Mouse (Mus musculus): ENCODE measurements around the gene Thpo. TPM values are rescaled to one million over a fixed set of nuclear protein-coding genes. Genes with fewer than 3 reads are reported as not detected.

Thpo gene
- total RNA-seq, 2 experiments from 2014 or later: 0.18 TPM; not detected in 1

DNA sequence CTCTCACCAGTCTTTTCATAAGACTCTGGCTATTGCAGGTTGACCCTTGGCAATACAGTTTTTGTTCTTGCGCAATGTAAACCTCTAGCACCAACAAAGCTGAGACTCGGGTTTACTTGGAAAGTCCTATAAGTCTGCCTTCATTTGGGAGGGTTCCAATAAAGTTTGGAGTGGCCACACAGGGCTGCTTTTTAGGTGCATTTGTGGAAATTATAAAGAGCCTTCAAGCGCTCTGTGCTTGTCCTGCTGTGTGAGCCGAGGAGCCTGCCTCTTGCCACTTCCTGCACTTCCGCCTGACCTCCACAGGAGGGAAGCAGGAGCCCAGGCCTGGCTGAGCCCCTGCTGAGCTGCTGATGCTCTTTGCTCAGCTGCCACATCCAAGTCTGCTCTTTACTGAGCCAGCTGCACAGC, 10.0 kb downstream of the Thpo start:
- peak; percentile 69 to 77 for DNase-seq

DNA sequence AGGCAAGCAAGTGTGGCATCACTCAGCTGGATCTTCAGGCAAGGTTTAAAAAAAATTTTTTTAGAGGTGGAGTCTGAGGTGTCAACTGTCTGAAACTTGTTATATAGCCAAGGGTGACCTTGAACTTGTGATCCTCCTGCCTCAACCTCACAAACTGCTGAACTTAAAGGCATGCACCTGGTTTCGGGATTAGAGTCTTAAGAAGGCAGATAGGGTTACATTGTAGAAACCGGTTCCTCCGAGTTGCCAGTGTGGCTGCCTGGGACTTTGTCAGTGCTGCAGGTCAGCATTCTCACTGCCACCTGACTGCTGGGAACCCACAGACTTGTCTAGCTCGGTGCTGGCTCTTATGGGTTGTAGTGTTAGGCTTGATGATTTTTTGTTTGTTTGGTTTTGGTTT, 11.1 kb downstream of the Thpo start:
- DNase-seq: no peak

DNA sequence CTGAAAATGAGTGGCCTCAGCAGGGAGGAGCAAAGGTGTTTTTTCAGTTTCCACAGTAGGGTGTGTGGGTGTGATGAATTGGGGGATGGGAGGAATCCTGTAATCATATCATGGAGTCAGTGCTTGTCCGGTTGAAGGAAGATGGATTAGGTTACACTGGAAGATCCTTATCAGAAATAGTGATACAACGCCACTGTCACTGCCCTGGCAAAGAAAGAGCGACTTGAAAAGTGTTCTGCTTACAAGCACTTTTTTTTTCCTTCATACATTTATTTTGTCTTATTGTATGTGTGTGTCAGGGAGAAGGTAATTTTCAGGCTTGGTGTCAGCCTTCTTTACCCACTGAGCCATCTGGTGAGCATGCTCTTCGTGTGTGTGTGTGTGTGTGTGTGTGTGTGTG, 11.6 kb downstream of the Thpo start:
- DNase-seq: no peak

DNA sequence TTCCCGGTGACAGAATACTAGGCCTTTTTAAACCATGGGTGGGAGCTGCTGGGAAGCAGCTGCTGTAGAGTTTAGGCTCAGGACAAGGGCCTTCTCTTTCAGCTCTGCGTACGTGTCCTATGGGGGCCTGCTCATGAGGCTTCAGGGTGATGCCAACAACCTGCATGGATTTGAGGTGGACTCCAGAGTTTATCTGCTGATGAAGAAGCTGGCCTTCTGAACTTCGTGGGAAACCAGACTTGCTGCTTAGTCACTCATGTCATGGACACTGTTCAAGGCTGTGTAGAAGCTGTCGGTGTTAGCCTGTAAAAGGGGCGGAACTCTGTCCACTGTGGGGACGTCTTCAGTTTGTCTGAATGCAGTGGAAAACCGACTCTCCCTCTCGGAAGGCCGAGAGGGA, 12.5 kb downstream of the Thpo start:
- no peak for DNase-seq

DNA sequence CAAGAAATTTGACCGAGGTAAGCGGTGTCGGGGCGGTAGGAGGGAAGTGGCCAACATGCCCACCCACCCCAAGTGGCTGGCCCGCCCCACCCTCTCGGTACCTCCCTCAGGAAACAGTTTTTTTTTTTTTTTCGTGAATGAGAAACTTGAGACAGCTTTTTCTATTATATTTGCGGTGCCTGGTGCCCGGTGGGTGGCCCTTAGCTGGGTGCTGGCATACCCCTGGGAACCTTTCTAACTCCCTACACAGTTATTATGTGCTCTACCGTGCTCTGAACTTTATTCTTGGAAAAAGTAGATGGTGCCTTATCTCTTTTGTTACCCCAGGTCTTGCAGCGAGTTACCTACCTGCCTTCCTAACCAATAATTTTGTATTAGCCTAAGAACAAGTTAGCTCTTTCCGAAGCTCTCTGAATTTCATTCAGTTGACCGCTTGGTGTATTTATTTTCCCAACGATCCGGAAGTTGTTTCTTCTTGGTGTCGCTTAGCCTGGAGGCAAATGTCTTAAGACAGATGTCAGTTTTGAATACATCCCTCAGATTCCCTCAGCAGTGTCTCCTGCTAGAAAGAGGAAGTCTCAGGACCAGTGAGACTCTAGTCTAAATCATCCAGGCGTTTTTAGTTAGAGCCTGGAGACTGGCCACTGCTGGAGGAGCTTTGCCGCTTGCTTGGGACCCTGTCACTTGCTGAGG, 16.2 kb downstream of the Thpo start:
- peak in 1 of 2 experiments; percentile 25 for DNase-seq

DNA sequence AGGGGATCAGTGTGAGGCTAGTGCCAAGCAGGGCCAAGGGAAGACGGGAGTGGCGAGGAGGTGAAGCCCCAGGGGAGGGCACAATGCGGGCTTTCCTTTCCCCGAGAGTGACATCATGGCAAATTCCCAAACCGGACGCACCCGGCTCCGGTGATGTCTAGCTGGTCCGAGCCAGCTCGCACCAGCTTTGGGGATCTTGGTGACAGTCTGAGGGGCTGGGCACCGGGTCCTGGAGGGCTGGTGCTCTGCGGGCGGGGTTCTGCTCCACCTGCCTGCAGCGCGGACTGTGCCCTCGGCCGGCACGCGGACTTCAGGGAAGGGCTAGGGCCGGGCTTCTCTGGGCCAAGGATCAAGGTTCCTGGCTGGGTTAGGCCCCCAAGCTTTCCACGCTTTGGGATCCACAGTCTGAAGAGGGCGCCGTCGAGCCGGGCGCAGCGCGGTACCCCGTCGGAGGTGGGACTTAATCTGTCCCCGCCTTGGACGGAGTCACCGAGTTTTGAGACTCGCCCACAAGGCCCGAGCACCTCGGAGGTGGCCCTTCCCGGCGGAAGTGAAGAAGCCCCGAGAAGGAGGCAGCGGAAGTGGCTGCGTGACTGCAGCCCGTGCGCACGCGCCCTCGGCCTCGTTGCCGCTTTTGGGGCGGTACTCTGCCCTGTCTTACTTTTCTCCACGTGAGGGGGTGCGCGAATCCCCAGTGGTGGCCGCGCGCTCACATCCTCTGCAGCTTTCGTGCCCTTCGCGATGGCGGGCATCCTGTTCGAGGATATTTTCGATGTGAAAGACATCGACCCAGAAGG, 16.9 kb downstream of the Thpo start, which contains the start of the genes Polr2h and Clcn2:
Polr2h (plus strand) TSS at position 485 of the 797 bp plus-strand sequence.
Clcn2 (minus strand) TSS at position 566 of the 797 bp plus-strand sequence.
- peak; percentile 98 for DNase-seq

DNA sequence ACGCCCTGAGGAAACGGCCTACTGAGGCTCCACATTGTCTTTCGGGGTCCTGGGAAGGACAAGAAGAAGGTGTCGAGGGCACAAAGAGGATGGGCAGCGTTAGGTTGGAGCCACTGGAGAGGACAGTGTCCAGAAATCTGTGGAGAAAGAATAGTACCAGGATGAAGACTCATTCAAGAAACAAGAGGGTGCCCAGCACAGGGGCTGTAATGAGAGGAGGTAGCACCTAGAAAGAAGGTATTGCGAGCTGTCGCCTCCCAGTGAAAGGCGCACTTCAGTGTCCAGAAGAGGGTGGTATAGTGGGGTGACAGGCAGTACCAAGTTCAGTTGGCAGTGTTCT, 17.5 kb downstream of the Thpo start:
- DNase-seq: no peak

DNA sequence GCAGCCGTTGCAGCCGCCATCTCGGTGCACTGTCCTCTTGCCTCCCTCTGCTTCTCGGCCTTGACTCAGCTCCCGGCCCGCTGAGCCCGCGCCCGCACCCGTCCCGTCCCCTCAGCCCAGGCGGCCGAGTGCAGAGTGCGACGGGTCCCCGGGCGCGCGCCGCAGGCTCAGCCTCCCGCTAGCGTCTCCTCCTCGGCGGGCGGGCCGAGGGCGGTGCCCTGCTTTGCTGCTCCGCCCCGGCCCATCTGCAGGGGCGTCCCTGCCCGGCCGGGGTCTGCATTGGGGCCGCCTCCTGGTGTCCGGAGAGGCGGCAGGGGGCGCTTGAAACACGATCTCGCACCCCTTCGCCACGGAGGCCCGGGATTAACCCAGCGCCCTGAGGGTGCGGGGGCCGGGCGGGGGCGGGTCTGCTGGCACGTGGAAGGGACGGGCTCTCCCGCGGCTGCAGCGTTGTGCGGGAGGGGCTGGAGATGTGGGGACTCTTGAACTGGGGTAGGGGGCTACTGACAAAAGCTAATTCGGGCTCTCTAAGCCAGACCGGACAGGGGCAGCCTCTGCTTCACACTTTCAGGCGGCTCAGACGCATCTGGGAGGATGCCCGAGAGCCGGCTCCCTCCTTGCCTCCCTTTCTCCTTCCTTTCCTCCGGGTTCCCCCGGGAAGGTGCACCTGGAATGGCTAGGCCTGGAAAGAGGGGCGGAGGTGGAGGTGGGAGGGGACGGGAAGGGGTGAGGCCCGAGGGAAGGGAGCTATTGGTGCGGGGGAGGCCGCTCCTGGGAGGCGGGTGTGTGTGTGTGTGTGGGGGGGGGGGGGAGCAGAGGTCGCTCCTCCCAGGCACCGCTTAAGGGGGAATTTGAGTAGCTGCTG, 18.1 kb downstream of the Thpo start:
- DNase-seq: peak; percentile 82 to 83

DNA sequence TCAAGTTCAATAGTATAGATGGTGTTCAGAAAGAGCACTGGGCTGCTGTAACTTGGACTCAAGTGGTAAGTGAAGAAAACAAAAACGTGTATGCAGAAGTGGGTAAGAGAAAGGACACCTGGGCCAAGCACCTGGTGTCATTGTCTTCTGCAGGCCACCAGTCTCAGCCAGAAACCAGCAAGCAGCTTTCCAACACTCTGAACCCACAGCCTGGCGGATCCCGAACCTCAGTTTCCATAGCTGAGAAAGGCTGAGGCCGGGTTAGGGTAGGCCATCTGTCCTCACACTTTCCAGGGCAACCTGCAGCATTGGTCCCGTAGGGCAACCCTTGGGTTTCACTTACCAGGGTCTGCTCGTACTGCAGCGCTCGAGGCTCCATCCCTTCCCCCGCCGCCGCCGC, 18.7 kb downstream of the Thpo start:
- no peak for DNase-seq

DNA sequence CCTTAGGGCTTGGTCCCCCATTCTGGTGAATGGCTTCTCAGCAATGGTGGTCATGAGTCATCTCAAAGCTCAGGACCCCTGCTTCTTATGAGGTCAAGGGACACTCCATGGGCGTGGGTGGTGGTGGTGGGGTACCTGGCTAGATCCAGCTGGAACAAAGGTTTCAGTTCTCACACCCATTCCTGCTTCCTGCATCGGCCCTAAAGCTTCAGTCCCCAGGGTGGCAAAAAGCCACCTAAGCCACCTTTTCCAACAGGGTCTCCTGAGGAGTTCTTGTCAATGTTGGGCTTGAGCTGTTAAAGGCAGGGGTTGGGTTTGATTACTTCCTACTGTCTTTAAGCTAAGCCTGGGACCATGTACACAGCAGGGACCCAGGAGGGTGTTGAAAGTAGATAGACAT, 19.1 kb downstream of the Thpo start:
- no peak for DNase-seq

DNA sequence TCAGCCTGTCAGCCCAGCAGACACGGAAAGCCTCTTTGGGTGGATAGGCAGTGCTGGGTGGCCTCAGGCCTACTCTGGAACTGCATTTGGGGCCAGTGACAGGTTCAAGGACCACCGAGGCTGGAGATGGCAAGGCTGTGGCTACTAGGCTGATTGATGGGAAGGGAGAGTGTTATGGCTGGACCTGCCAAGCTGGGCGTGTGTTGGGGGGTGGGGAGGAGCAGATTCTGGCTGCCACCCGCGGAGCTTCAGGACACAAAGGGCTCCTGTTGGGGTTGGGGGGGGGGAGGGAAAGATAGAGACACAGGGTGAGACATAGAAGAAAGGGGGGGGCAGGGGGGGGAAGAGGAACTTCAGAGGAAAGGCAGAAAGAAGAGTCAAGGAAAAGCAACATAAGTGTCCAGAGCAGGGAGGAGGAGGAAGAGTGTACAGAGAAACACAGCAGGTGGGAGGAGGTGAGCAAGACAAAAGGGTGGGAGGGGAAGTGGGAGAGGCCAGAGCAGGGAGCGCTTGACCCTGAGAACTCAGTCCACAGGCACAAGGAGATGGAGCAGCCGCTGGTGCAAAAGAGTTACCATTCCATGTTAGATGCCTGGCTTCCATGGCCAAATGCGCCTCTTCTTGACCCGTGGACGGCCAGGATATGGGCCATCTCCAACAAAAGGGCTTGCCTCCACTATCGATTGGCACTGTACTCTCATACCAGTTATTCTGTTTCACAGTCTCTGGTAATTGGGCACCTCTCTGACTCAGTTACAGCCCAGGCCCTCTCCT, 19.8 kb downstream of the Thpo start:
- no peak for DNase-seq

DNA sequence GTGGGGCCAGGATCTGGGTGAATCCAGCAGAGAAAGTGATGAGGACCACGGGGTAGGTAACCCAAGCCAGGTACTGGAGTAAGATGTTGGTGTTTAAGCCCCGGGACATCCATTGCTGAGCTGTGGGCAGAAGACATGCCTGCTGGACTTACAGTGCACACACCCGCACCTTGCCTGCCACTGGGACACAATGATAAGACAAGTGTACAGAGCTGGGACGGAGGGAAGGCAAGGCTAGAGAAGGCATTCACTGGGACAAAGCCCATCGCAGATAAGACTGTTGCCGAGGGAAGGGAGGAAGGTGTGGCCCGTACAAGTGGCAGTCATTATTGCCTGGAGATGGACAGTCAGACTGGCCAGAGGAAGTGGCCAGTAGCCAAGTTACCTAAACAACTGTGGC, 21.4 kb downstream of the Thpo start:
- DNase-seq: no peak

DNA sequence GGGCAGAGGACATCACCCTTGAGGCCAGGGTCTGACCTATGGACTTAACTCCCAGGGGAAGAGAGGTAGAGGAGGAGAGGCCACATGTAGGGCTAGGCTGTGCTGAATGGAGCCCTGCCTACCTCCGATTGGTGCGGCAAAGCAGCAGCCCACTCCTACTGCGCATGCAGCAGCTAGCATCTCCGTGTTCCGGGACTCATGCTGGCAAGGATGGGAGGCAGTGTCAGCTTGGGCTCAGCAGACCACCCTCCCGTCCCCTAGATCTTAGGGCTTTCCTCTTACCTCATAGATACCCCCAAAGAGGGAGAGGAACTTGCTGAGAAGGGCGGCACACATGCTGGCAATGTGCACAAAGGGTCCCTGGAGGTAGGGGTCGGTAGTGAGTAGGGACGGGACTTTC, 22.1 kb downstream of the Thpo start:
- DNase-seq: no peak

DNA sequence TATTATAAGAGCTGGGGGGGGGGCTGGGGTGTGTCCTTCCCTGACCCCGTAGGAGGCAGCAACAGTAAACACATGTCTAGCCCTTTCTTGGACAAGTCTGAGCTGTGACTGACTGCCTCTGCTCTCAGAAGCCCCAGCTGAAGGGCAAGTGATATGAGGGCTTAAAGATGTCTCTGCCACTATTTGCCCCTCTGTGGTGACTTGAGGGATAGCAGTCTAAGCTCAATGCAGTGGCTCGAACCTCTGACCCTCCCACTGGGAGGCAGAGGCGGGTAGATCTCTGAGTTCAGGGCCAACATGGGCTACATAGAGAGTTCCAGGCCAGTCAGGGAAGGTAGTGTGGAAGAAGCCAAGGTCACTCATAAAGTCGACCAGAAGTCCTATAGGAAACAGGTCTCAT, 23.5 kb downstream of the Thpo start:
- DNase-seq: no peak

DNA sequence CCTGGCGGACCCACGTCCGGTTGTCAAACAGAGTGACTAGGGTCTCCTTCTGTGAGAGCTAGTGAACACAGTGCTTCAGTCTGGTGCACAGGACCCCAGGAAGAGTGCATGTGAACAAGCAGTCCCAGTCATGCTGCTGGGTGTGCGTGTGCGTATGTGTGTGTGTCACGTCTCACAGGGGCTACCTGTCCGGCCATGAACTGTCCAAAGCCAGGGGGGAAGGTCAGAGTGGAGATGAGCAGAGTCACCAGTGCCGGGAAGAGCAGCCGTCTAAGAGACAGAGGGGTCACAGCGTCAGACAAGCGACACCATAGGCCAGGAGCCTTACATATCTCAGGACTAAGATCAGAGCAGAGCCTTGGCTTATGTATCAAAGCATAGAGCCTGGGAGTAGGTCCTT, 23.9 kb downstream of the Thpo start:
- no peak for DNase-seq

DNA sequence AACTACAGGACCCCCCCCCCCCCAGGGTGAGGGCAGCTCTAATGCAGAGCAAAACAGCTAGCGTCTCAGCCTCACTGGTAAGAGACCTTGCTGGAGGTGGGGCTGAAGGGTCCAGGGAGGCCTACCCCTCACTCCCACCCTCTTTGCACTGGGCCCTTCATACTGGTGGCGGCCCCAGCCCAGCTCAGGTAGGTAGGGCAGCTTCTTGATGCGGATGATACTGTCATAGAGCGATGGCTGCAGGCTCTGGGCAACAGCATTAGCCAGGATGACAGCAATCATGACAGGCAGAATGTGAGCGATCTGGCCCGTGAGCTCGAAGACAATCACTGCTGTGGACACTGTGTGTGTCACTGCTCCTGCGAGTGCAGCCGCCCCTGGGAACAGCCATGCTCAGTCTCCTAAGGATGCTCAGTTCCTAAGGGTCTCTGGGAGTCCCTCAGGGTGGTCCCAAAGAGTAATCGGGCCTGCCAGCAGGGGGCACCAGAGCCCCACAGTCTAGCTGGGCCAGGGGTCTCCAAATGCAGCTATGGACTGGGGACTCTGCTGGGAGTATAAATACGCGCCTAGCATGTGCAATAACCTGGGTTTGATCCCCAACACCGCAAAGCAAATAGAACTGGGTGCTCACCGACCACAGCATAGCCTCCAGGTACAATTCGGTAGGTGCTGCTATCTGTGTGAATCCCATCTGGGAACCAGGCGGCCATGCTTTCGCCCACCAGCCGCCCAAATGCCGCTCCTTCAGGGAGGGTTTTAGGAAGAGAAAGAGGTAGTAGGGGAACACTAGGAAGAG, 25.2 kb downstream of the Thpo start:
- DNase-seq: peak in 1 of 2 experiments; percentile 51

DNA sequence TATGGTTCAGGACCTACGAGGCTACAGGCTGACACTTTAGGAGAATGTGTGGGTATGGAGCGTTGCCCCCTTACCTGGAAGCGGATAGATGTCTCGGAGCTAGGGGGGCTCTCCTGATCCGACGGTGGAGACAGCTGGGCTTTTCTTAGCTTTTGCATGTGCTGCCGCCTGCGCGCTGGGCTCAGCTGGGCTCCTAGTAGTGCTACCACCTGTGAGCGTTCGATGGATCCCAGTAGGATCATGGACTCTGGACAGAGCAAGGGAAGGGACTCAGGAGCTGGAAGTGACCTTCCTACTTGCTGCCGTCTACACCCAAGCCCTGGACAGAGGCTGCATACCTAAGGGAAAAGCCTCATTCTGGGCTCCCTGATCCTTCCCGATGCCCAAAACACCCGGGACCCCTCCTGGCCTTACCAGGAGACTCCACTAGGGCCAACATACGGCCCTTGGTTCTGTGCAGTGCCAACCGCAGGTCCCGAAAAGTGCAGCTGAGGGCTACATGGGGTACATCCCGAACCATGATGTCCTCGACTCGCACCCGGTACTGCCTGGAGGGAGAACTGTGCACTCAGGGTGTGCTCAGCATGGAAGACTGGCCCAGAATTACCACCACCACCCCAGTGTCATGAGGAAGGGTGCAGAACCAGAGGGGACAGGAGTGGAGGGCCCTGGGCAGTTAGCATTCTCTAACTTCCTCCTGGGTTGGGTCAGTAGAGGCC, 25.9 kb downstream of the Thpo start:
- DNase-seq: no peak

DNA sequence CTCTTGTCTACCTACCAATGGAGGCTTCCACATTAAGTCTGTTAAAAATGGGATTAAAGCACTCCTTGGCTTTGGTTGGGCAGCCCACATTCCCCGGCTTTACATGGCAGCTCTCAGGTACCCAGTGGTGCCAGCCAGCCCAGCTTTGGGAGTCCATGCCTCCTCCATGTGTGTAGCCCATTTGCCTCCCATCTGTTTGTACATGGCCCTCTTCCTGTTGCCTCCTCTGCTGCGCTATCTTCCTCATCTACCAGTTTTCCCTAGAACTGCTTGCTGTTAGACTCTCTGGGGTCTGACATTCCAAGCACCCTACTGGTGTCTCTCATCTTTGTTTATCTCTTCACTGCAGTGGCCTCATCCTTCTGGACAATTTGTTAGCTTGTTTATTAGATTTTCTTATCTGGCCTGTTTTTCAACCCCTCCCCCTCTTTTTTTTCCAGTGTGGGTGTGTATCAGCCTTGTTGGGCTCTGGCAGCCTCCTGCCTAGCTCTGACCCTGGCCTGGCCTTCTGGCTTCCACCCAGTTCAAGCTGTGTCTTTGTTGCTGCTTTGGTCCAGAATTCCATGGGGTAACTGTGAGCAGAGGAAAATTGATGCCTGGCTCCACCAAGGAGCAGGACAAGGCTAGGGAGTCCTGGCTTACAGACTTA, 27.8 kb downstream of the Thpo start:
- no peak for DNase-seq

DNA sequence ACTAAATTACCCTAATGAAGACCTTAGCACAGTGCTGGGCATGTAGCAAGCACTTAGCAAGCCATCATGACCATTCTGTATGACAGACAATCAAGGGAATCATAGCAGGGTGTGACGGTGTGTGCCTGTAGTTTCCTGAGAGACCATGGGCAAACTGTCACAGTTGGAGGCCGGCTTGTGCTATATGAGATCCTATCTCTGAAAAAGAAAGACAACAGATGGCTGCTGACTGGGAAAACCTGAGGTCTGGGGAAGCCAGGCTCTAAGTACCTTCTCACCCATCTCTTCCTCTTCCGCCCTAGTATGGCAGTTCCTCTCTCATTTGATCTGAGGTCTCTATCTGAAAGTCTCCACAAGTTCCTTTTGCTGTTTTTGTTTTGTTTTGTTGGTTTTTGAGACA, 28.5 kb downstream of the Thpo start:
- DNase-seq: no peak
